Mouse (Mus musculus): Measurements from ENCODE around the gene Fezf2. TPM values are rescaled to one million over a fixed set of nuclear protein-coding genes. Genes with fewer than 3 reads are reported as not detected.

The Fezf2 gene
- polyA plus RNA-seq, 2 experiments: not detected

- no peak for TF ChIP-seq CTCF (IDR thresholded peaks at IDR 0.05; ENCODE audit: low read depth)
- TF ChIP-seq EP300 (IDR thresholded peaks at IDR 0.05; ENCODE audit: low read depth): no peak
- 3% methylated on average over 20 of the region's 20 CpGs for WGBS (ENCODE audit: insufficient replicate concordance)
Measured at GRCm38 (mm10) chr14:12343451-12343941, 4.5 kb downstream of the Fezf2 start.

GRCm38 (mm10) chr14:12342458-12343131 is 5.4 kb downstream of the Fezf2 start:
- 5% methylated on average over 23 of the region's 23 CpGs for WGBS (ENCODE audit: insufficient replicate concordance)
- ATAC-seq (ENCODE audit: insufficient read depth) (no peak), DNase-seq (ENCODE audit: low read depth in 3 of 3, low spot score in 3 of 3) (no peak)
- Histone ChIP-seq H3K4me3 (ENCODE audit: insufficient read depth in 1 of 2, low read depth in 2 of 2, low read length in 2 of 2) (no peak overlapping the region), H3K9me3 (ENCODE audit: control insufficient read depth, low read length) (no peaks in the 10 kb centered on the region), H3K36me3 (replicated peaks; ENCODE audit: control insufficient read depth, insufficient read depth, low read depth) (no peaks in the 10 kb centered on the region), H3K4me2 (ENCODE audit: low read depth) (no peak overlapping the region), H3K4me1 (replicated peaks; ENCODE audit: control insufficient read depth in 2 of 2, insufficient read depth in 2 of 2, low read length in 1 of 2) (no peaks in the 10 kb centered on the region), H3K27me3 (ENCODE audit: control insufficient read depth, insufficient read depth, low read length) (peaks cover 96% of the 10 kb centered on the region), H3K9ac (replicated peaks) (no peak overlapping the region), H3K27ac (no peak overlapping the region)
- no peak for TF ChIP-seq EP300 (IDR thresholded peaks at IDR 0.05; ENCODE audit: low read depth)
- no peak for TF ChIP-seq CTCF (IDR thresholded peaks at IDR 0.05; ENCODE audit: low read depth)

More at GRCm38 (mm10) chr14:12343451-12343941, 4.5 kb downstream of the Fezf2 start:
- no peak for DNase-seq (ENCODE audit: low read depth in 3 of 3, low spot score in 3 of 3)
- Histone ChIP-seq H3K4me2 (ENCODE audit: low read depth) (no peak overlapping the region), H3K27ac (no peak overlapping the region), H3K9me3 (ENCODE audit: control insufficient read depth, low read length) (no peaks in the 10 kb centered on the region), H3K4me3 (ENCODE audit: insufficient read depth in 1 of 2, low read depth in 2 of 2, low read length in 2 of 2) (no peak overlapping the region), H3K9ac (replicated peaks) (no peak overlapping the region), H3K27me3 (ENCODE audit: control insufficient read depth, insufficient read depth, low read length) (peaks cover 96% of the 10 kb centered on the region), H3K36me3 (replicated peaks; ENCODE audit: control insufficient read depth, insufficient read depth, low read depth) (no peaks in the 10 kb centered on the region), H3K4me1 (replicated peaks; ENCODE audit: control insufficient read depth in 2 of 2, insufficient read depth in 2 of 2, low read length in 1 of 2) (no peaks in the 10 kb centered on the region)
- no peak for ATAC-seq (ENCODE audit: insufficient read depth)

GRCm38 (mm10) chr14:12341789-12342457 is 6.1 kb downstream of the Fezf2 start:
- WGBS (ENCODE audit: insufficient replicate concordance): 5% methylated on average over 24 of the region's 24 CpGs
- H3K4me3 ChIP-seq (ENCODE audit: insufficient read depth in 1 of 2, low read depth in 2 of 2, low read length in 2 of 2): no peak overlapping the region
- no peak for ATAC-seq (ENCODE audit: insufficient read depth)

GRCm38 (mm10) chr14:12341075-12341788 is 6.8 kb downstream of the Fezf2 start:
- Histone ChIP-seq H3K4me3 (ENCODE audit: insufficient read depth in 1 of 2, low read depth in 2 of 2, low read length in 2 of 2) (no peak overlapping the region), H3K4me2 (ENCODE audit: low read depth) (no peak overlapping the region), H3K27me3 (ENCODE audit: control insufficient read depth, insufficient read depth, low read length) (peaks cover 90% of the 10 kb centered on the region), H3K36me3 (replicated peaks; ENCODE audit: control insufficient read depth, insufficient read depth, low read depth) (no peaks in the 10 kb centered on the region), H3K4me1 (replicated peaks; ENCODE audit: control insufficient read depth in 2 of 2, insufficient read depth in 2 of 2, low read length in 1 of 2) (no peaks in the 10 kb centered on the region), H3K9ac (replicated peaks) (no peak overlapping the region), H3K9me3 (ENCODE audit: control insufficient read depth, low read length) (no peaks in the 10 kb centered on the region), H3K27ac (no peak overlapping the region)
- under 1% methylated on average over 42 of the region's 42 CpGs for WGBS (ENCODE audit: insufficient replicate concordance)
- DNase-seq (ENCODE audit: low read depth in 3 of 3, low spot score in 3 of 3) (no peak), ATAC-seq (ENCODE audit: insufficient read depth) (no peak)
- TF ChIP-seq CTCF (IDR thresholded peaks at IDR 0.05; ENCODE audit: low read depth) (0 out of 2 replicates have a peak, but pooled peaks have one; percentile 15), EP300 (IDR thresholded peaks at IDR 0.05; ENCODE audit: low read depth) (no peak)

More at GRCm38 (mm10) chr14:12341789-12342457, 6.1 kb downstream of the Fezf2 start:
- Histone ChIP-seq H3K4me2 (ENCODE audit: low read depth) (no peak overlapping the region), H3K4me1 (replicated peaks; ENCODE audit: control insufficient read depth in 2 of 2, insufficient read depth in 2 of 2, low read length in 1 of 2) (no peaks in the 10 kb centered on the region), H3K9me3 (ENCODE audit: control insufficient read depth, low read length) (no peaks in the 10 kb centered on the region), H3K9ac (replicated peaks) (no peak overlapping the region), H3K27me3 (ENCODE audit: control insufficient read depth, insufficient read depth, low read length) (peaks cover 94% of the 10 kb centered on the region), H3K36me3 (replicated peaks; ENCODE audit: control insufficient read depth, insufficient read depth, low read depth) (no peaks in the 10 kb centered on the region), H3K27ac (no peak overlapping the region)
- no peak for DNase-seq (ENCODE audit: low read depth in 3 of 3, low spot score in 3 of 3)
- TF ChIP-seq EP300 (IDR thresholded peaks at IDR 0.05; ENCODE audit: low read depth) (no peak), CTCF (IDR thresholded peaks at IDR 0.05; ENCODE audit: low read depth) (no peak)
